Mouse (Mus musculus) adrenal gland, adult 2 months (tissue): ENCODE results near the gene Xylt1. TPM values are rescaled to one million over a fixed set of nuclear protein-coding genes. Genes with fewer than 3 reads are reported as not detected.

Experiments used
- DNase-seq: peaks from one replicate; pipeline ENCODE4 v3.0.0; 2021
- polyA plus RNA-seq: library from polyadenylated mRNA; depleted of rRNA; stranded (reverse); fragments of >200 nt; gene quantifications from 2 replicates; pipeline ENCODE4 v1.2.3, GENCODE M21; 2012
- total RNA-seq, 2 experiments: library from RNA; stranded (reverse); gene quantifications; 2 replicates each; pipeline ENCODE4 v1.2.3; 2021

Xylt1 gene
- total and polyA plus RNA-seq, 3 experiments, result 1.4 to 8.2 (median 6.3) TPM

DNA sequence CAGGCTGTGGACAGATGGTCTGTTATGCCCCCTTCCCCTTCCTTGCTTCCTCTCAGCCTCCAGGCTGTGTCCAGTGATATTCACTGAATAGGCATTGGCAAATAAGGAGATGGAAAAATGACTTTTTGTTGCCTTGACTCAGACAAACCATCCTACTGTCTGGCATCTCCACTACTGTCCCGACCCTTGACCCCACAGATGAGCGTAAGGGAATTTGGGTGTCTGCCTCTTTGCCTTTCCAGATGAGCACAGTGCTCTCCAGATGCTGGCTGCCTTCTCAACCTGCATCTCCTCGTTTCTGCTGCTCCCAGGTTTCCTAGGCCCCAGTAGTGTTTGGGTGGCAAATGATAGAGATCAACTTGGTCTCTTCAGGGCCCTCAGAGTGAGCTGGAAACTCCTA, 54.3 kb downstream of the Xylt1 start:
- DNase-seq, result no peak

DNA sequence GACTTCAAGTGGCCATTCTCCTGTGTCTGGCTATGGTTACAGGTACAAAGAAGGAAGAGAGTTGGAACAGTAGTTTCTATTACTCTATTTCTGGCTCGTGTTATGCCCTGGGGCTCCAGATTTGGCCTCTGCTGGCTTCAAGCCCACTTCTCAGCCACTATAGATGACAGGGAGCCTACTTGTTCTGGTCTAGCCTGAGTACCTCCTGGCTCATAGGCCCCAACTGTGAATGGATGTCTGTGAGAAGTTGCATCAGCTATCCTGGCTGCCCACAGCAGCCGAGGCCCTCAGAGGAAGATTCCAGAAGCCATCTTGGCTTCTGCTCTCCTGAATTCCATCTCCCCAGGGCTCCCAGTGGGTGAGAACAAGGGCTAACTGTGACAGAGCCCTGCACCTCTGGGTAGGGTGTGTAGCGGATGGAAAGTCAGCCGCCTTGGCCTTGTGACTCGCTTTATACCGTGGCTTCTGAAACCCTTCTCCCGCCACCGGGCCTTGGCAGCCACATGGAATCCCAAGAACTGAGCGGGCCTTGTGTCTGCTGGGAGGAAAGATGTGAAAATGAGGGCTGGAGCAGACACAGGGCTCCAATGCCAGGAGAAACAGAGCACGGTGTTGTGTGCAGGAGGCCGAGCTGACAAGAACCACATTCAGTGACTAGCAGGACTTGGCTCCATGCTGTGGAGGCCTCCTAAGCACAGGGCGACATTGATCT, 55.1 kb downstream of the Xylt1 start:
- DNase-seq, result peak; percentile 5

DNA sequence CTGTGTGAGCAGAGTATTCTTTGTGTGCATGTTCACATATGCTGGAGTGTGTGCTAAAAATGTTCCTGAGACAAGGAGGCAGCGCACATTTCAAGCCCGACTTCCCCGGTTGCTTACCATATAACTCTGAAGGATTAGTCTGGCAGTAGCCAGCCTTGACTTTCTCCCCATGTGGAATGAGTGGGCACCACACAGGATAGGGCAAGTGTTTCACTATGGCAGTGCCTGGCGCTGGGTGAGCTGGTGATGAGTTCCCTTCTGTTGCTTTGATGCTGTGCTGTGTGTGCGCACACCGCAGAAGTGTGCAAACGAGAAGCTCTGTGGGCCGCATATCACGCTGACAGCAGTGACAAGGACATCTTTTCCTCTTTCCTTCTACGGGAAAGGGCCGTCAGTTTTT, 56.1 kb downstream of the Xylt1 start:
- DNase-seq, result no peak

DNA sequence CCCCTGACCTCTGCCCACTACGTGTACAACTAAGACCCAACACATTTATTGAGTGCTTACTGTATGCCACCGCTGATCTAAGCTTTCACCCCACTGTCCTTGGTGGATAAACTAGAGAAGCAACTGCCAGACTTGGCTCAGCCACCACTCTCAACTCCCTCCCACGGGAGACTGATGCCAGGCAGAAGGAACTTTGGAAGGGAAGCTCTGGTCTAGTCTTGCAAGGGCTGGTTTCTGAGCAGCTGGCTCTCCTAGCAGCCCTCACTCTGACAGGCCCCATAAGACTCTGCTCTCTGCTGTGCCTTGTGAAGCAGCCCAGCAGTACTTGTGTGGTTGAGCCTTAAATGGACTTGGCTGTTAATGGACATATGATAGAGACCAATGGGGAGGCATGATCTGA, 60.2 kb downstream of the Xylt1 start:
- DNase-seq, result peak; percentile 23

DNA sequence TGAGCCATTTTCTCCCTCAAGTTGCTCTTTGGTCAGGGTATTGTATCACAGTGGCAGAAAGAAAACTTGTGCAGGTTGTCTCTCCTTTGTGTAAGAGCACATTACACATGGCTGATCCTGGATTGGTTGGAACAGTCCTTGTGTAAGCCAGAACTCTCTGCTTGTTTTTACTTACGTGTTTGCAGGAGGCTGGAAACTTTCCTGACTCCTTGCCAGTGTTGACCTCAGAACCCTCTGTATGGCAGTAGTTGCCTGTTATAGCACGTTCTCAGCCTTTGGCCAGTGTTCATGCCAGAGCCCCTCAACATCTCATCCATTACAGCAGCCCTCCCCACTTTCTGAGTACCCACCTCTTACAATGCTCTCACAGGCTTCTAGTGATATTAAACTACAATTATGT, 61.9 kb downstream of the Xylt1 start:
- no peak for DNase-seq

DNA sequence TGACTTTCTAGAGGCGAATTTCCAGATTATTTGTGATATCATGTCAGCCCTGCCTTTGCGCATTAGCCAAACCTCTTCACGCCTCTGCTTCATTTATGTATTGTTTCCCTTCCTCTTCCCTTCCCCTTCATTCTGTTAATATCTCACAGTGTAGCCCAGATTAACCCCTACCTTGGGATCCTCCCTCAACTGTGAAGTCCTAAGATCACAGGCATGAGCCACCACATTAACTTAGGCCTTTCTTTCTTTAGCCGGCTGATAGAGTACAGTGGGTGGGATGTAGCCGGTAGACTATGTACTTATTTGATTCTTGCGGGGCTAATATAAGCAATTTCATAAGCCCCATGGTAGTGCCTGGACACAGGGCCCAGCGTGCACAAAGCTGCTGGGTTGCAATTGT, 62.4 kb downstream of the Xylt1 start:
- no peak for DNase-seq

DNA sequence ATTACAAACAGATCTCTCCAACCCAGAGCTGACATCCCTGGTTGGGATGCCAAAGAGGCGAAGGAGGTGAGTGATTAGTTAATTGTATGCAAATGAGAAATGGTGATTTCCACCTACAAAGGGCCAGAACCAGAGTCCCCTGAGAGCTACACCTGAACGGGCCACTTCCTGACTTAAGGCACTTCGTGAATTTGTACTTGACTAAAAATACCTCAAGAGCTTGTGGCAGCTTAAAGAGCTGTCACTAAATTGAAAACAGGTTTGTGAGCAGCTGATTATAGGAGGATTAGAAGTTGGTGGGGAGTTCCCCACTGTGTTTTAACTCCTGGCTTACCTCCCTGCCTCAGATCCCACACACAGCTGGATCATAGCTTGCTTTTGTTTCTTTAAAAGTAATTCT, 64.7 kb downstream of the Xylt1 start:
- DNase-seq, result no peak

DNA sequence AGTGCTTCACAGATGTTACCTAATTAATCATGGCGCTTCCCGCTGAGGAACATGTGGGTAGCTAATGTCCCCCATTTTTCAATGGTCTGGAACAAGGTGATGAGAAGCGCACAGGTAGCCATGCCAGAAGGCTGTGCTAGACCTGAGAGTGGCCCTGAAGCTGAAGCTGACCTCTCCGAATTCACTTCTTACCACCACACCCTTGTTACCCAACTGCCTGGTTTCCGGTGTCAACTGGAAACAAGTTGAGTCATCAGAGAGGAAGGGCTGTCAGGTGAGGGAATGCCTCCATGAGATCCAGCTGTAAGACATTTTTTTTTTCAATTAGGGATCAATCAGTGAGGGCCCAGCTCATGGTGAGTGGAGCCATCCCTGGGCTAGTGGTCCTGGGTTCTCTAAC, 68.8 kb downstream of the Xylt1 start:
- no peak for DNase-seq

DNA sequence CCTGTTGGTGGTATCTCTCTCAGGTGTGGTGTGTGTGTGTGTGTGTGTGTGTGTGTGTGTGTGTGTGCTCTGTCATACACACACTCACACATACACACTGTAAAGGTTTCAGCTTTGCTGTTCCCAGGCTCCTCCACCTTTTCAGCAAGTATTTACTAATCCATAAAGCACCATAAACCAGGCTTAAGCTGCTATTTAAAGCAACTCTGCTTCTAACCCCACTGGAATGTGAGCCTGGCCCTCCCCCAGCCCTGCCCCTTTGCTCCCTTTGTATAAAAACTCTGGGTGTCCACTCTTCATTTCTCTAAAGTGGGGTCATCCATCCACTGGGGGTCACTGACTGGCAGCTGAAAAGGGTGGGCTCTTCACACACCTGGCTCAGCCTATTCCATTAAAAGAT, 70.4 kb downstream of the Xylt1 start:
- DNase-seq, result no peak

DNA sequence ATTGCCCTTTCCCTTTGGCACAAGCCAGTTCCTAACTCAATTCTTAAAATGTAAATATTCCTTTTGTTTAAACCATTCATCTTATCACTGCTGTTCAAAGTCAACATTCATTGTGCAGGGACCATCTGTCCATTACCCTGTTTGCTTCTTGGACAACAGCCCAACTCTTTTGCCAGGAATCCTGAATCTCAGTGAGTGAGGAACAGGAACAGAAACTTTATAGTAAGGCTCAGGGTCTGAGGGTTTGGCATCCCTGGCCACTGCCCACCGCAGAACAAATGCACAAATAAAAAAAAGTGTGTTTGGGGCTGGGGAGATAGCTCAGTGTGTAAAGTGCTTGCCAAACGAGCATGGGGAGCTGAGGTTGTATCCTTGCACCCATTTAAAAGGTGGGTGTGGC, 71.5 kb downstream of the Xylt1 start:
- no peak for DNase-seq

DNA sequence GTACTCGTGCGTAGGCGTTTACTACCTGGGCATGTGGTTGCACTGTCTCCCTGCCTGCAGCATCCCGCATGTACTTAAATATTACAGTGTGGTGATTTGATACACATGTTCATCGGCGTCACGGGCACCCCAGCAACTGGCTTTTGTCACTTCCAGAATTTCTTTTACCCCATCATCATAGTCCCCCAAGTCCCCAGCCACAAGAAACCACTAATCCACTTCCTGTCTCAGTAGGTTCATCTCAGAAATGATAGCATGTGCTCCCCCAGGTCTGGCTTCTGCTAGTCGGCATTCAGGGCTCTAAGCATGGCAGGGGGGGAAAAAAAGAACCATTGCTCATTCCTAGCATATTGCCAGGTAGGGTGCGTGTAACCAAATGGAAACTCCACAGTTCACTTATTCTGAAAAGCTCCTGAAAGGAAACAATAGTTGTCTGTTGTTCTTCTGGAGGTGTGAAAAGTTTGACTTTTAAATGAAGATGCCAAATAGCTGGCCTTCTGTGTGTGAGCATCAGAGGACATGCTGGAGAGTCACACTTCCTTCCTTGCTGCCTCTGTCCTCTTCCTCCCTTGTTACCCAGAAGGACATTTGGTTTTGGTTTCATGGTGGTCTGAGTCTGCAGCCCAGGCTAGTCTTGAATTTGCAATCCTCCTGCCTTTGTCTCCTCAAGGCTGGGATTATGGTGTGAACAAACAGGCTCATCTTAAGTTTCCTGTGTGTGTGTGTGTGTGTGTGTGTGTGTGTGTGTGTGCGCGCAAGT, 74.2 kb downstream of the Xylt1 start:
- DNase-seq, result no peak

DNA sequence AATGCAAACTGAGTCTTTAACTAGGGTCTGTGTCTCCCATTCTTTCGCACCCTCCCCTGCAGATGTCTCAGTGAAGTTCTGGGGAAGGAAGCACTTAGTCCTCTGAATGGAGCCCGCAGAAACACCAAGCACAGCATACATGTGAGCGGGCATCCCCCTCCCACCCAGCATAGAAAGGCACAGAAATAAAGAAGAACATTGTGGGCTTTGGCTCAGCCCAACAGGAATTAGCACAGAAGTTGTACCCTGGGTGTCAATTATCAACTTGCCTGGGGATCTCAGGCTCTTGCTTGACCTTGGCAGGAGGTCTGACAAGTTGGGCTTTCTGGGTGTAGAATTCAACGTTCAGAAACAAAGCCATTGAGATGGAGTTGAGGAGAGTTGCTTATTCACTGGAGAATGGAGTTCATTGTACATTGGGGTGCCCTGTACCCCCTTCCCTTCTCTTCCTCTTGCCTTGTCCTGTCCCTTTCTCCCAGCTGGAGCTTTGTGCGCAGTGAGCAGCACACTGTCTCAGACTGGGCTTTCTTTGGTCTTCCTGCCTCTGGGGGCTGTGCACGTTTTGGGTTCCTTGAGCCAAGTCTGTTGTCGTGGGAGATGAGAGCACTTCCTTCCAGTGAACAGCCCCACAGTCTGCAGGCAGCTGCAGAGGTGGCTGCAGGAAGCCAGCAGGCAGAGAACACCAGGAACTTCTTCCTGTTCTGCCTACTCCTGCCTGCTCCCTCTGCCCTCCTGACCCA, 81.6 kb downstream of the Xylt1 start:
- DNase-seq, result peak; percentile 37

DNA sequence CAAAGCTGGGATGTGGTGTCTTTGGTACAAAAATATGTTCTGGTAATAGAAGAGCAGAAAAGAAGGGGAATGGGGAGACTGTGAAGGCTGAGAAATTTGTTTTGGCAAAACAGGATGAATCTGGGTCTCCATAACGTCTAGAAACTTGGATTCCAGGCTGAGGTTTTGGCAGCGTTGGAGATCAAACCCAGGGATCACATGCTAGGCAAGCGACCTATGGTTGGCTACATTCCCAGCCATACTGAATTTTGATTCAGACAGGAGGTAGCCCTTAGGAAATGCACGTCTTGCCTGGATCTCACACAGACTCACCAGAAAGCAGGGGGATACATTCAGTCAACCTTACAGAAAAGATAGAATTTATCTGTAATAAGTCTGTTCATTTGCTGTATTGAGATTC, 84.2 kb downstream of the Xylt1 start:
- no peak for DNase-seq

DNA sequence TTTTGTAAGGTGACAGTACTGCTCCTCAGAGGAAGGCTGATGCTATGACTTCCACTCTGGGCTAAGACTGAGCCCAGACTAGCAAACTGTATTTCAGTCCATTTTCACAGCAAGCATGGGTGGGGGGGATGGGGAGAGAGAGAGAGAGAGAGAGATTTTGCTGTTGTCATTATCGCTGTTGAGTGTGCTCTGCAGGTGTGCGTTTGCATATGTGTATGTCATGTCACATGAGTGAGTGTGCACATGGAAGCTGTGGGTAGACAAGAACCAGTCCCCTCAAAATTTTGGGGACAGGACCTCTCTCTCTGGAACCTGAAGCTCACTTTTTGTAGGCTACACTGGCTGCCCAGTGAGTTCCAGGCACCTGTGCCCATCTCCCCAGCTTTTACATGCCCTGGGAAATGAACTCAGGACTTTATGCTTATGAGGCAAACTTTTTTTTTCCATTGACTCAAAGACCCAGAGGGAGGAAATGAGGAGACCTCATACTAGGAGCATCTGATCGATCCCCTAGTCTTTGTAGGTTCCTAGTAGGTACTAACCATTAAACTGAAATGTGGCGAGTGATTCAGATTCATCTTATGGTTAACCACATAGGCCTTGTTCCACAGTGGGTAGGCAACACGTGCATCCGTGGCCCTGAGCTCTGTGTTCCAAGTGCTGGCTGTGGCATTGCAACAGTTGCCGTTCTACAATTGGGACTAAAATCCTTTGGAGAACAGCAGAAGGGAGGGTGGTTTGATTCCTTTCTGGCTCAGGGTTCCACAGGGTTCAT, 85.4 kb downstream of the Xylt1 start:
- DNase-seq, result no peak

DNA sequence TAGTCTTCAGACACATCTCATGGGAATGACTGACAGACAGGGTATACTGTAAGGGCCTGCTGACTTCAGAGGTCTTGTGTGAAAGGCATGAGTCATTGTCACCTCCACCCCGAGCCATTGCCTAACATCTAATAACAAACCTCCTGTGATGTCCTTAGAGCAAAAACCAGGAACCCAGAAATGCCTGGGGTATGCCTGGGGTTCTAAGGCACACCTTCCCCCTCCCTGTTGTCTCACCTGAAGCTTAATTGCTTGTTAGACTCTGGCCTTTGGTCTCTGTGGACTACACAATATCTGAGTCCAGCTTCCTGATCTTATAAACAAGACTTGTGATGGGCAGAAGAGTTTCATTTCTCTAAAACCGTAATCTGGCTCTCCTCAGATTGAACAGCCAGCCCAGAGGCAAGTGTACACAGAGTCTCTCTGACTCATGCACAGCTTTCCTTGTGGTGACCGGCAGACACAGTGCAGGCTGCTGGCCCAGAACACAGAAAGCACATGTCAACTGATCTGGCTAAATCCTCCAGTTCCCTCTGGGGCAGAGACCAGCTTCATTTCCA, 89.5 kb downstream of the Xylt1 start:
- peak; percentile 22 for DNase-seq

DNA sequence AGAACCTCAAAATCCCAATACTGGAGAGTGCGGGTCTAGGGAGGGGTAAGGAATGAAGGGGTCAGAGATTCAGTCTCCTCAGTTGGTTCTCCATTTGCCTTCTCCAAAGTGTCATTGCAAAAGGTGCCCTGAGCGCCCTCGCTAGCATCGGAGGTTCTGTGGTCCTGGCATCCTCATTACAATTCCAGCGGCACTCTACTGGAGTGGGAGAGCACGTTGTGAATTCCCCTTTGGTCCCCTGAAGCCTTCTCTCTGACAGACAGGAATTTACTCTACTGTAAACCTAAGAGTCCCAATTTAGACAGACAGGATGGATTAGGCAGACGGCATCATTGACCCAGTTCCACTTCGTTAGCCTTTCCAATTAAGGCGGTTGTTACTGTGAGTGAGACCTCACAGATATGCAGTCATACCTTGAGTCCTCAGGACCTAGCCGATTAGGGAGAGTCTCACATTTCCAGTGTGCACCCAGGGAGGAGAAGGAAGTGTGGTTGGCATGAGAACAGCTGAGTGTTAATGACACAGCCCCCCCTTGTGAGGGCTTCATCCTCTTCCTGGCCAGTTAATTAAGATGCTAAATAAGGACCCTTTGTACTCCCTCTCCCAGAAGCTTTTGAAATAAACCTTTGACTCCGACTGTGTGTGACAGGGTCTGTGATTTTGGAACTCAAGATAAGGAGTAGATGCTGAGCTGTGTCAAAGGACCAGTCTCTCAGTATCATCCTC, 91.4 kb downstream of the Xylt1 start:
- DNase-seq, result no peak

DNA sequence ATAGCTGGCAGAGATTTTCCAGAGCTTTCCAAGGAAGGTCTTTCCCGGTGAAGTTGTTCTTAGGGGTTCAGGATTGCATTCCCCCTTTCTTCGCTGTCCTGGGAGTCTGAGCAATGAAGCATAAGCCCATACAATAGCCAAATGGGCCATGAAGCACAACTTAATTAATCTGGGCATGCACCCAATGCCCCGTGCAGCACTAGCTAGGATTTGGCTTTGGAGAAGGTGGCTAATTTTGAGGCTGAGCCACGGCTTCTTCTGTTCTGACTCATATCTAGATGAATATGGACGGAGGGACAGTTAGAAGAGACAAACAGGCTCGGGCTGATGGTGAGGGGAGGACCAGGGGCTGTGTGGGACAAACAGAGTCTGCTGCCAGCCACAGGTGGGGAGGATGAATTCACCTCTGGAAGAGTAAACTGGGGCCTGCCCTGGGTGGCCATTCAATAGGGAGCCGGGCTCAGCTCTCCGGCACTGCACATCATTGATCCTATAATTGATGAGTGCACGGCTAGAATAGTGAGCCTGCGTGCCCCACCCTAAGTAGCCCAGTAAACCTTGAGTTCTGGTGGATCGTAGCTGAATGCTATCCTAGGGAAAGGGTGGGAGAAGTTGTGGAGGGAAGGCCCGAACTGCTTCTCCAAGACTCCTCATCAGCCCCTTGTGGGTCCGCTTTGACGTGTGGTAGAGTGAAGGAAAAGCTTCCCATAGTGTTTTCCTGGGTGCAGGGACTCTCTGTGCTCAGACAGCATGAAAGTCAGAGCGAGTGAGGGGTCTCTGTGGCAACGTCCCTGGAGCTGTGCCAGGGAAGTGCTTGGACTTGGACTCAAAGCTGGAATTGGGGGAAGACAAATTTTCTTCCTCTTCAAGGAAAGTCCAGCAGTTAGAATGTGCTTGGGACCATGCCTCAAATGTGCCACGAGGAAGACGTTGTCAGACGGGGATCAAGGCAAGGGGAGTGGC, 92.3 kb downstream of the Xylt1 start:
- DNase-seq, result no peak

DNA sequence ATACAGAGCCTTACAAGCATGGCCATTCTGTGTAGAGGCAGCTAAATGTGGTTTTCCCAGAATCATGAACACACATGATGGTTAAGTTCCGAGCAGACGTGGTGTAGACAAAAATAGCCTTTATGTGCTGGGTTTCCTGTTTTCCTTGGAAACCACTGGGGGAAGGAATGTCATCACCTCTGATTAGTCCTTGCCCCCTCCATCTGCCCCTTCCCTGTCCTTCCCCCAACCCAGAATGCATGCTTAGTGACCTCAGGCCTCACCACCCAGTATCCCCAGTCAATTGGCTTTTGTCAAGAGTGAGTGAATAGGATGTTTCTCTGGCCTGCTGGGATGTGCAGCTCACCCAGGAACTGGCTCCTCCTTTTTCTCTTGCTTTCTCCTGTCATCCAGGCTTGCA, 93.5 kb downstream of the Xylt1 start:
- no peak for DNase-seq

DNA sequence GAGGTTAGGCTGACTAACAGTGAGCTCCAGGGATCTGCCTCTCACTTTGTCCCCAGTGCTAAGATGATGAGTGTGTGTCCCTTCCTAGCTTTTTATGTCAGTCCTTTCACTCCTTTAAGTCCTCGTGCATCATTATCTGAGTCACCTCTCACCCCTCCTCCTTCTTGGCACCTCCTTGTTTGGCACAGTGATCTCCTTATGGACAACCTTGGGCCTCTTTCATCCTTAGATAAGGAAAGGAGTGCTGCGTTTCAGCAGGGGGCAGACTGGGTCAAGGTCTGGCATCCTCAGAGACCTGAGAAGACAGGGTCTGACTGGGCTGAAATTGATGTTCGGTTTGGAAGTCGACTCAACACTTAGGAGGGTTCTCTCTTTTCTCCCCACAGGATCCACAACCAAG, 94.3 kb downstream of the Xylt1 start:
- DNase-seq, result peak; percentile 20

DNA sequence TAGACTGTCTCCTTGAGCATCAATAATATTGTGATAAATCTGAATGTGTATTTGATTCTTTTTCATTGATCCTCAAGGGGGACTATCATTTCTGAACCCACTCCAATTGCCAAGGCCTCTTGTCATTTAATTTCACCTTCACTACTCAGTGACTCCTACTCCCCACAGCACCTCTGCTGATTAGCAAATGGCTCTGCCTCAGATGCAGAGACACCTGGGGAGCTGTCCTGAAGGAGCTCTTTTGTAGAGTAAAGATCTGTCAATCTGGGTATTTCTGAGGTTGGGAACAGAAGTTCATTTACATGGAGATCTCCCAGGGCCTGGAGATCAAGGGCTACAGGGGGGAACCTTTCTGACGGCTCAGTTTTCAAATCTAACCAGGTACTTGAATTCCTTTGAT, 98.2 kb downstream of the Xylt1 start:
- no peak for DNase-seq
